ENCODE assay signal across 32 mouse cellular contexts in genomic region chr4:128888436-128888990, GRCm38 (mm10). TPM values are rescaled to one million over a fixed set of nuclear protein-coding genes. Genes with fewer than 3 reads are reported as not detected.
A peak's percentile ranks its signal among the peaks of the same experiment; 100 is the strongest.
DNase-seq lines count a peak whose midpoint lies in the region; ATAC-seq and TF ChIP-seq lines count a peak whose summit lies in the region.
"Had no signal": no experiment of that assay in that cellular context is flagged by ENCODE, and none has a peak within 500 bp of the region (broad histone marks: within the 10 kb centered on the region; RNA-seq: fewer than 3 reads in every experiment).

No protein-coding gene starts in this region.

- no peak overlapping the region for H3K4me2 ChIP-seq in hindbrain, postnatal 0 days (ENCODE audit: low read depth, low read length)
- 0 out of 2 replicates have a peak overlapping the region, but pooled peaks have one; percentile 15 for H3K4me2 ChIP-seq in midbrain, postnatal 0 days (ENCODE audit: low read depth, low read length, poor library complexity, severe bottlenecking)
- H3K4me2 ChIP-seq in midbrain, embryonic 16.5 days (ENCODE audit: low read length) = no peak overlapping the region
- H3K4me2 ChIP-seq: embryonic facial prominence, embryonic 13.5 days; forebrain, embryonic 15.5 days; heart, embryonic 11.5 days; limb, embryonic 15.5 days; liver, embryonic 13.5 days had no signal

- peaks cover 23% of the 10 kb centered on the region for H3K27me3 ChIP-seq in hindbrain, embryonic 10.5 days (ENCODE audit: insufficient read depth, poor library complexity, severe bottlenecking)
- no peaks in the 10 kb centered on the region for H3K27me3 ChIP-seq in hindbrain, postnatal 0 days (ENCODE audit: insufficient read depth, low read length)
- H3K27me3 ChIP-seq in midbrain, postnatal 0 days (ENCODE audit: insufficient read depth, low read length) = no peaks in the 10 kb centered on the region
- H3K27me3 ChIP-seq in midbrain, embryonic 16.5 days (ENCODE audit: control insufficient read depth, insufficient read depth, low read depth, low read length) = no peaks in the 10 kb centered on the region
- H3K27me3 ChIP-seq: CH12.LX; embryonic facial prominence, embryonic 13.5 days; forebrain, embryonic 15.5 days; limb, embryonic 15.5 days had no signal

- no peak overlapping the region for H3K9ac ChIP-seq in hindbrain, postnatal 0 days (replicated peaks; ENCODE audit: low read length)
- H3K9ac ChIP-seq in midbrain, postnatal 0 days (replicated peaks; ENCODE audit: low read length, poor library complexity, severe bottlenecking) = no peak overlapping the region
- H3K9ac ChIP-seq in midbrain, embryonic 16.5 days (ENCODE audit: low read depth, low read length) = no peak overlapping the region
- H3K9ac ChIP-seq: embryonic facial prominence, embryonic 13.5 days; forebrain, embryonic 15.5 days; limb, embryonic 15.5 days; liver, embryonic 13.5 days had no signal

- DNase-seq in cerebellum, adult 11 months = peak; percentile 37
- DNase-seq in cerebellum, postnatal 4 days (ENCODE audit: low spot score in 2 of 2) = no peak
- no peak for DNase-seq in hindbrain, embryonic 10.5 days (ENCODE audit: low spot score)
- DNase-seq in hindbrain, postnatal 0 days (ENCODE audit: low spot score) = no peak
- DNase-seq in midbrain, postnatal 0 days (ENCODE audit: low spot score) = no peak
- no peak for DNase-seq in kidney, adult 11 months
- DNase-seq in spleen, postnatal 10 days (ENCODE audit: low spot score in 2 of 2) = no peak
- DNase-seq: adrenal gland, adult 2 months; gastrocnemius, postnatal 25 days; heart, adult 11 months; heart, postnatal 4 days; kidney, adult 9 months; kidney, postnatal 10 days; layer of hippocampus, postnatal 36 days; liver, embryonic 13.5 days; lung, adult 18-20 months; lung, postnatal 4 days; right cerebral cortex, postnatal 4 days; thymus, adult 2 months; thymus, postnatal 36 days had no signal

- peaks cover 7% of the 10 kb centered on the region for H3K36me3 ChIP-seq in hindbrain, embryonic 10.5 days
- no peaks in the 10 kb centered on the region for H3K36me3 ChIP-seq in hindbrain, postnatal 0 days (ENCODE audit: insufficient read depth, low read length)
- 0 out of 2 replicates have a peak, but pooled peaks cover 3% of the 10 kb centered on the region for H3K36me3 ChIP-seq in midbrain, postnatal 0 days (ENCODE audit: insufficient read depth, low read length)
- H3K36me3 ChIP-seq in midbrain, embryonic 16.5 days (ENCODE audit: control insufficient read depth, insufficient read depth, low read length) = no peaks in the 10 kb centered on the region
- H3K36me3 ChIP-seq: forebrain, embryonic 15.5 days; liver, embryonic 13.5 days had no signal

- no peak for ATAC-seq in hindbrain, postnatal 0 days
- no peak for ATAC-seq in midbrain, postnatal 0 days (ENCODE audit: low FRiP score)
- ATAC-seq in midbrain, embryonic 16.5 days = no peak
- ATAC-seq: activated CD4-positive, CD25-positive, alpha-beta regulatory T cell, adult 4 months; forebrain, embryonic 15.5 days; inflammation-experienced regulatory T-cells, adult 6 months; lung, postnatal 0 days had no signal

- 84% methylated on average over 6 of the region's 6 CpGs for WGBS in hindbrain, embryonic 10.5 days
- 86% methylated on average over 6 of the region's 6 CpGs for WGBS in hindbrain, postnatal 0 days
- WGBS in midbrain, postnatal 0 days = 92% methylated on average over 6 of the region's 6 CpGs
- 91% methylated on average over 6 of the region's 6 CpGs for WGBS in midbrain, embryonic 16.5 days

- no peak overlapping the region for H3K4me3 ChIP-seq in hindbrain, embryonic 10.5 days
- no peak overlapping the region for H3K4me3 ChIP-seq in hindbrain, postnatal 0 days (ENCODE audit: low read length)
- H3K4me3 ChIP-seq in midbrain, postnatal 0 days (ENCODE audit: low read depth, low read length) = no peak overlapping the region
- H3K4me3 ChIP-seq in midbrain, embryonic 16.5 days (ENCODE audit: low read depth, low read length) = no peak overlapping the region
- H3K4me3 ChIP-seq: embryonic facial prominence, embryonic 13.5 days; forebrain, embryonic 10.5 days; forebrain, embryonic 15.5 days; limb, embryonic 10.5 days; limb, embryonic 15.5 days; liver, embryonic 13.5 days; megakaryocyte, embryonic 14.5 days had no signal

- no peak for TF ChIP-seq CTCF in hindbrain, postnatal 0 days (IDR thresholded peaks at IDR 0.05; ENCODE audit: low read depth)
- no peak for TF ChIP-seq CTCF in midbrain, postnatal 0 days (IDR thresholded peaks at IDR 0.05)

- no peaks in the 10 kb centered on the region for H3K9me3 ChIP-seq in hindbrain, embryonic 10.5 days
- no peaks in the 10 kb centered on the region for H3K9me3 ChIP-seq in hindbrain, postnatal 0 days (ENCODE audit: low read length)
- H3K9me3 ChIP-seq in midbrain, postnatal 0 days (ENCODE audit: low read length) = no peaks in the 10 kb centered on the region
- no peaks in the 10 kb centered on the region for H3K9me3 ChIP-seq in midbrain, embryonic 16.5 days (replicated peaks; ENCODE audit: control insufficient read depth, low read length, poor library complexity, severe bottlenecking)
- H3K9me3 ChIP-seq: embryonic facial prominence, embryonic 13.5 days; forebrain, embryonic 15.5 days; limb, embryonic 10.5 days; limb, embryonic 15.5 days; liver, embryonic 13.5 days had no signal

- peak overlapping the region; percentile 72 for H3K27ac ChIP-seq in hindbrain, embryonic 10.5 days
- H3K27ac ChIP-seq in hindbrain, postnatal 0 days = no peak overlapping the region; the same call in 1 of the 2 replicates
- no peak overlapping the region for H3K27ac ChIP-seq in midbrain, postnatal 0 days (ENCODE audit: low read depth, low read length)
- H3K27ac ChIP-seq in midbrain, embryonic 16.5 days (ENCODE audit: low read length) = no peak overlapping the region
- H3K27ac ChIP-seq: embryonic facial prominence, embryonic 13.5 days; forebrain, embryonic 10.5 days; forebrain, embryonic 15.5 days; limb, embryonic 15.5 days; liver, embryonic 13.5 days had no signal

- H3K4me1 ChIP-seq in hindbrain, embryonic 10.5 days (replicated peaks) = peaks cover 82% of the 10 kb centered on the region
- peaks cover 42% of the 10 kb centered on the region for H3K4me1 ChIP-seq in hindbrain, postnatal 0 days (ENCODE audit: insufficient read depth, low read length)
- H3K4me1 ChIP-seq in midbrain, postnatal 0 days (ENCODE audit: insufficient read depth, low read length) = peaks cover 21% of the 10 kb centered on the region
- peaks cover 43% of the 10 kb centered on the region for H3K4me1 ChIP-seq in midbrain, embryonic 16.5 days (ENCODE audit: control insufficient read depth, insufficient read depth, low read length)

RNA-seq across cellular contexts. Expression of gene Trim62, which starts 5.1 kb away (rescaled TPM):
- polyA plus RNA-seq in hindbrain, embryonic 10.5 days (2016; fragmentation: Nextera tagmentation; extraction: Ambion mirVana) = 12.1 and 14.5 TPM in 2 replicates
- total RNA-seq in hindbrain, postnatal 0 days (2014; rRNA removed) = 30.8 and 33.4 TPM in 2 replicates
- polyA plus RNA-seq in hindbrain, postnatal 0 days (2015; fragmentation: Nextera tagmentation; extraction: Ambion mirVana) = 23.4 and 27.9 TPM in 2 replicates
- 22.3 and 25.2 TPM in 2 replicates for total RNA-seq in midbrain, postnatal 0 days (2014; rRNA removed)
- 25.9 and 26.8 TPM in 2 replicates for polyA plus RNA-seq in midbrain, postnatal 0 days (2015; fragmentation: Nextera tagmentation; extraction: Ambion mirVana)
- polyA plus RNA-seq in midbrain, embryonic 16.5 days (2015; fragmentation: Nextera tagmentation; extraction: Ambion mirVana) = 17.6 and 18.5 TPM in 2 replicates
